Mouse (Mus musculus) brain, embryonic 18.5 days (tissue): ENCODE results near the gene Ints14.
"Not testable (repeated sequence)": the region's sequence is repeated elsewhere in the genome, so short reads cannot be mapped to it uniquely, and the experiment has no call there.

Experiments
- DNase-seq: peaks from one replicate; pipeline ENCODE4 v3.0.0-alpha.2; 2012; ENCODE audit warnings: low read depth, low spot score

Ints14 gene

DNA sequence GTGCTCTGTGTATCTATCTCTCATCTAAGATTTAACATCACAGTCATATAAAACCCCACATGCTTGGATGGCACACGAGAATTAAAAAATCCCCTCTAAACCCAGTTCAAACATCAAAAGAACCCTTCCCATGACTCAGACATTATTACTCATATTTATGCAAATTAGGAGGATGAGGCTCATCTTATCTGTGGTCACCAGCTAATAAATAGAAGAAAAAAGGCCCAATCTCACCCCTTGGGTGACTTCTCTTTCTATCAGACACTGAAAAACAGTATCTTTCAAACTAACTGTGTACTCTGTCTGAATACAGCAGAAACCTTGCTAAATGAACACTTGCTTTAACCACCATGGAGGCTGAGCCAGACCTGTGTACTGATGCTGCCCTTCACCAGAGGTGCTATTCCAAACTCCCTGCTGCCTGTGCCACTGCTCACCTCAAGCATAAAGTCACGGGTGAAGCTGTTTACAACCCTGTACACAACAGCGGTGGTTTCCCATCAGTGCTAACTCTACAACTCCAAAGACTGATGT is 58.0 kb downstream of the Ints14 start:
- no peak for DNase-seq

DNA sequence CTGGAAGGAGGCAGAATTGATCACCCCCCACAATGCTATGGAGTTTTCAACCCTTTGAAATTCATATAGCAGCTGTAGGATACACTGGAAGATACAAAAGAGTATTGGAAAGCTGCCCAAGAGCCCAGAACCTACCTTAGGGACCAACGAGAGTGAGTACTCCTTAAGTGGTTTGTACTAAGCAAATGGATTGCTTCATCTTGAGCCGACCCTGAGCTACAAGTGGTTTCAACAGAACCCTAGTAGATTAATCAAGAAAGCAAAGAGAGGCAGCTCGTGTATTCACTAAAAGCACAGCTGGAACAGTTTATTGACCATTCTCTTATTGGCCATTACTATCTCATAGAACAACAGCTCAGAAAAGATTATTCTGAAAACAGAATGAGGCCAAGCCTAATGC is 58.4 kb downstream of the Ints14 start:
- no peak for DNase-seq

DNA sequence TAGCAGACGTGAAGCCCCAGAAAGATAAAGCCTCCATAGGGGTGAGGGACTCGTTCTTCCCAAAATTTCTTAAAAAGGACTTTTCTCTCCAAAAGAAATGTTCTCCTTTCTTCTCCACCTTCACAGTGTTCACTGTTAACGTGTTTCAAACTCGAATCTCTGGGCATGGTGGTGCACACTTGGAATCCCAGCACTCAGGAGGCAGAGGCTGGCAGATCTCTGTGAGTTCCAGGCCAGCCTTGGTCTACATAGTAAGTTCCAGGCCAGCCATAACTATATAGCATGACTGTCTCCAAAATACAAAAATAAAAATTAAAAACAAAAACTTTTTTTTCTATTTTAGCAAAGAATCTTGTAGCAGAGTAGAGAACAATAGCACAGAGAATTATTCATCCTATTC is 59.4 kb downstream of the Ints14 start:
- no peak for DNase-seq

DNA sequence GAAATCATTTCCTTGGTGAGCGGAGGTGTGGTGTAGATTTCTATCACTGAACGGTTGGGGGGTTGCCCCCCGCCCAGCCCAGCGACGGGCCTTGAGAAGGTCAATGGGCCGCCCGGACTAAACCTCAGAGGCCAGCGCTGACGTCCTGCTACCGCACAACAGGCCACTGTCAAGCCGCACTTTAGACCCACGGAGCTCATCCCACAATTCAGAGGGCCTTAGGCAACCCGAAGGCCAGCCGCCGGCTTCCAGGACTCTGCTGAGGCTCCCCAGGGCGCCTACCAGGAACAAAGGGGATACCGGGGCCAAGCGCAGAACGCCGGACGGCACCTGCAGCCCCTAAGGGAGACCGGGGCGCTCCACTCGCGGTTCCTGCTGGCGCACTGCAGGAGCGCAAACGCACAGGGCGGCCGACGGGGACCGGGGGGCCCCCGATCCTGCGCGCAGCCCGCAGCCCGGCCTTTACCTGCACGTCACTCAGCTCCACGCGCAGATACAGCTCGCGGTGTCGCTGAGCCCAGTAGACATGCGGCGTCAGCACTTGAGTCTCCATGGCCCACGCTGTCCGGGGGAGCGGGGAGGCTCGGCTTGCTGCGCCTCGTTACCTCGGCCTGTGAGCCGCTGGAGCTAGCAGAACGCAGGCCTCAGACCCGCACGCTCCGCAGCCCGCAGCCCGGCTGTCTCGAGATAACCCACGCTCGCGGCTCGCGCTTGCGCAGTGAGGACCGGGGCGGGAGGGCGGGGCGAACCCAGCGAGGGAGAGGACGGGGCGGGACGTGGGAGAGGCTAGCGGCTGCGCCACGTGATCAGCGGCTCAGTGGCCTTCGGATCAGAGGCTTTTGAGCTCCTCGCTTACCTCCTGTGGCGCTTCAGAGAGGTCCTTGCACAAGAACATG is 60.5 kb downstream of the Ints14 start, which contains the start of gene Hacd3:
Hacd3 (minus strand) TSS at position 703 of the 896 bp plus-strand sequence.
- DNase-seq, result peak; percentile 81

DNA sequence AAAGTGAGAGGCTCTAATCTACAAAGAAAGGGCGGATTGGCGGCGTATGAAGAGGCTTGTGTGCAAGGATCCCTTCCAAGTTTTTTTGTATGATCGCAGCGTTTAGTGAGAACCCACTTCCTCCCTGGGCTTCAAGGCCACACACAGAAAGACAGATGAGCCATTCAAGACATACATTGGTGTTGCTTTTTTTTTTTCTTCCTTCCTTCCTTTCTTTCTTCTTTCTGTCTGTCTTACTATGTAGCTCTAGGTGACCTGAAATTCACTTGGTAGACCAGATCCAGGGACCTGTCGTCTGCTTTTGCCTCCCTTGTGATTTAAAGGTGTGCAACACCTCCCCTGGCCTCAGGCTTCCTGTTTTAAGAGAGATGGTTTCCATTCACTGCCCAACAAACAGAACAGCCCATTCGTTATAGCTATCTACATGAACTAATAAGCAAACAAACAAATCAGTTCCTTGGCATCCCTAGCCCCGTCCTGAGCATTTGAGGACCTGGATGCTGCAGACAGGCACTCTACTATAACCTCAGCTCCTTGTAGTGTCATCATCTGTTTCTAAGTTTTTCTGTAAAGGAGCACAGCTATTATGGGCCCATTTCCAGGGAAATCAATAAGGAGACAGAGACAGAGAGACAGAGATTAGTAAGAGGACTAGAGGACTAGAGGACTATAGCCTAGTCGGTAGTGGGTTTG is 61.3 kb downstream of the Ints14 start:
- DNase-seq, result no peak

DNA sequence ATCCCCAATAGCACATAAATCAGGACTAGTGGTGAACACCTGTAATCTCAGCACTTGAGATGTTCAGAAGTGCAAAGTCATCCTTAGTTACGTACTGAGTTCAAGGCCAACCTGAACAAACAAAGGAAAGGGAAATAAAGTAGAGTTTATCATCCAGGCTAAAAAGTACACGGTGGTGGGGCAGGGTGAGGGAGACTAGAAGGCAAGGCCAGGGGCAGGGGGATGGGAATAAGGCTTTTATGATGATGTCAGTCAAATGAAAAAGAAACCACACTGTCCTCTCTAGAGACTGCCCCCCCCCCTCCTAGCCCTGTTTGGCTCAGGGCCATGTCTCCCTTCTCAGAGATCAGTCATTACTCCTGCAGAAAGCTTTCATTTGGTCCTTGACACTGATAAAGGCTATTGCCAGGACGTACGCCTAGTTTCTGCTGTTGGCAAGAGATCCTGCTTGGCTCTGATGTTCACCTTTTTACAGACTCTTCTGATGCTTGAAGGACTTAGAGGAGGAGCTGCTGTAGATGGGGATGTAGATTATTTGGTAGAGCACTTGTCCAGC is 62.0 kb downstream of the Ints14 start:
- DNase-seq, result no peak

DNA sequence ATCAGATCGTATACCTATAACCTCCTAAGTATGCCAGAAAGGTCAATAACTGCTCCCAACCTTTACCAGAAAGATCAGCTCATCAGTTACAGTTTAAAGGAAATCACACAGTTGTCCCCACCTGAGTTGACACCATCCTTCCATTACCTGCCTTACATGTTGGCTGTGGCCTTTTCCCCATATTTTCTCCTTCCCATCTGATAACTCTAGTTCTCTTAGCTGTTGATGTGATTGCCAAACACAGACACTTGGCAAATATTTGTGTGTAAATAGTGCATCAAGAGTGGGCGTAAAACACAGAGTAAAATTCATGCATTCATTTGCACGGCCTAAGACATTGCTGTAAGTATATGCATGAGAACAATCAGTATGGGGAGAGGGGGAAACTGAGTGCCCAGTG is 62.7 kb downstream of the Ints14 start:
- DNase-seq, result no peak

DNA sequence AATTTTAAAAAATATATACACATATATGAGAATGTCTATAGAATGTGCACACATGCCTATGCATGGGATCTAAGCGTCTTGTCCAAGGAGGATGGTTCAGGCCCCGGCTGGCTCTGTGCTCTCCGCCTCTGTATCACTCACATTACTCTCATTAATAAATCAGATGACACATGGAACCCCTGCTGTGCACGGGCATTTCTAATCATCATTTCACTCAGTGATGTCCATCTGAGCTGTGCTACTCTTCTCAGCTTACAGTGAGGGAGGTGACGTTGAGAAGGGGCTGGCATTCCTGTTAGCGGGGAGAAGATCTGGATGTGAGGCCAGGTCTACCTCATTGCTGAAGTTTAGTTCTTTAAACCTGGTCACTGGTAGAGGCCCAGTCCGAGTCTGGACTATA is 66.5 kb downstream of the Ints14 start:
- DNase-seq, result no peak

DNA sequence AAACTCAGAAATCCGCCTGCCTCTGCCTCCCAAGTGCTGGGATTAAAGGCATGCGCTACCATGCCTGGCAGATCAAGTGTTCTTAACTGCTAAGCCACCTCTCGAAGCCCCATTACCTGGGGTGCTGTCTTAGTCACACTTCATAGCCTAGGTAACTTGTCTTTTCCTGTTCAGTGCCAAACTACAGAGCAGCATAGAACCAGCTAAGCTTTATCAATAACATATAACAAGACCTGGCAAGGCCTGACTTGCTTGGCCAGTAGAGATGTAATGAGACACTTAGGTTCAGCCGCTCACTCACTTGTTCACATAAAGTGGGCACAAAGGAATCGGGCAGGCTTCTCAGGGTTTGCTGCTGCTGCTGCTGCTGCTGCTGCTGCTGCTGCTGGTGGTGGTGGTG is 67.6 kb downstream of the Ints14 start:
- DNase-seq, result no peak

DNA sequence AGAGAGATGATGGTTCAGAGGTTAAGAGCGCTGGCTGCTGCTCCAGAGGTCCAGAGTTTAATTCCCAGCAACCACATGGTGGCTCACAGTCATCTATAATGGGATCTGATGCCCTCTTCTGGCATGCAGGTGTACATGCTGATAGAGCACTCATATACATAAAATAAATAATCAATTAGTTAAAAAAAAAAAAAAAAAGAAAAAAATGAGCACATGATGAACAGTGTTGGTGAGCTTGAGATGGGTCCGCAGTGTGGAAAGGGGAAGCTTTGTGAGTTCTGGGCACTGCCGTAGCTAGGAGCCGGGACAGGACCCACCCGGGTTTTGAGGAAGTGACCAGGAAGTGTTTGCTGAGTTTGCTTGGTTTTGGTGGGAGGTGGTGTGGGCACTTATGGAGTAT is 70.7 kb downstream of the Ints14 start:
- not testable (repeated sequence) for DNase-seq

DNA sequence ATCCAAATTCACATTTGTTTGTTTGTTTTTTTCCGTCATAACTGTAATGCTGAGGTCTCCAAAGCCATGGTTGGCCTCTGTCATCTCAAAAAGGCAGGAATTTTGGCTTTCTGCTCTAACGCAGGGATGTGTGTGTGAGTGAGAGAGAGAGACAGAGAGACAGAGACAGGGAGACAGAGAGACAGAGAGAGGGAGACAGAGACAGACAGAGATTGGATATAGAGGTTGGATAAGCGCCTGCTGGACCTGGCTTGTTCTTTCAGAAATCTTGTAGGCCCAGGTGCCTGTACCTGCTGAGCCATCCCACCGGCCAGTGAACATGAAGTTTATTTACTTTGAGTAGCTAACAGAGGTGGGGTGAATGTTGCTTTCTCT is 71.2 kb downstream of the Ints14 start:
- DNase-seq, result no peak

DNA sequence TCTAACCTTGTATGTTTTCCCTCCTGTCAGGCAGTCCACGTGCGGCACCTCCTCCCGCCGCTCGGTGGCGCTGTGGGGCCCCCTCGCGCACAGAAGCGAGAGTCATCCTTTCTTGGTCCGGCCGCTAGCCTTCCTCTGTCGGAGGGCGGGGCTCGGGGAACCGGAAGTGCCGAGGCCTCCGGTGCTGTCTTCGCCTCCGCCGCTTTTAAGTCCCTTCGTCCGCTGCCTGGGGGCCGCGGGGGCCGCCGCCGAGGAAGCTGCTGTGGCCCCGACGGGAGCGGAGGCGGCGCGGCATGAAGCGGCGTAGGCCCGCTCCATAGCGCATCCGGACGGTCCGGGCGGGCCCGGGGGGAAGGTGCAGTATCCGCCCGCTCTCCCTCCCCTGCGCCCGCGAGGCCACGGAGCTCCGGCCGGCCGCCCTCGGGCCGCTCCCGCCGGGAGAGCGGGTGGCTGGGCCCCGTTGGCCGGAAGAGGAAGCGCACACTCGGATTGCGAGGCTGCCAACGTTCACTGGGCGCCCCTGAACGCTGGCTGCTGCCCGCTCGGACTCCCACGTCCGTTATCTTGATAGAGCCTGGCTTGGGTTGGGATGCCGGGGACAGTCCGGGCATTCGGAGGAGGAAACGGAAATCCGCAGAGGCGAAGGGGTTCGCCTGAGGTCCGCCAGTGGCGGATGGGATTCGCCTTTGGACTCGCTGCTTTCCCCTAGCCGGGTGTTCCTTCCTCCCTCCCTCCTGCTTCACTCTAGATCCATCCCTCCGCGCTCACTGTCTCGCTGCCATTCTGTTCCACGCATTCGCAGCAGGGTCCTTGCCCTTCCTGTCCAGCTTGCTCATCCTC is 71.8 kb downstream of the Ints14 start, which contains the start of gene Dpp8:
Dpp8 (plus strand) TSS at position 146 of the 840 bp plus-strand sequence.
- DNase-seq, result peak; percentile 80

DNA sequence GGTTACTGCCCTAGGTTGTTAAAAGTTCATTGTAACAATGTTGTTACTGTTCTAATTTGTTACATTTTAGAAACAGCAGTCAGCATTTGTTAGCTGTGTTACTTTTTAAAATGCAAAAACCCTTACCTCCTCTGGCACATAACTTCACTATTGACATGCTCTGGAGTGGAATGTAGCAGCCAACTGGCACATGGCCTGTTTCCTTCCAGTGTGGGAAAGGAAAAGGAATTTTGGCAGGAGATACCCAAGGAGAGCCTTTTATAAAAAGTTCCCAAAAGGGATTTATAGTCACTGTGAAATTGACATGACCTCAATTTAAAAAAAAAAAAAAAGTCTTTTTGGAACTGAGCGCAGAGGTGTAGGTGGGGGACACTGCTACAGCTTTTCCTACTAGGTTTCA is 75.8 kb downstream of the Ints14 start:
- no peak for DNase-seq
